Mouse (Mus musculus) spleen, adult 2 months (tissue): Measurements from ENCODE around the gene Doc2g.

ENCODE experiments used
- CTCF ChIP-seq: fragments of 200-500 bp; IDR thresholded peaks from 2 replicates; pipeline ENCODE4 v1.5.1; 2011; ENCODE audit warnings: mild to moderate bottlenecking, inconsistent platforms; ENCODE audit not compliant: insufficient read depth, insufficient read length, insufficient replicate concordance; ENCODE audit errors: extremely low read depth
- POLR2A ChIP-seq: fragments of 200-500 bp; IDR thresholded peaks from 2 replicates; pipeline ENCODE4 v1.6.1; 2011; ENCODE audit warnings: low read depth, low read length, inconsistent platforms

GRCm38 (mm10) chr19:4000949-4001525 lies 2.1 kb upstream of the Doc2g start:
- TF ChIP-seq CTCF (no peak), POLR2A (no peak)
